ENCODE assay signal across 16 mouse cellular contexts in the genomic region with DNA sequence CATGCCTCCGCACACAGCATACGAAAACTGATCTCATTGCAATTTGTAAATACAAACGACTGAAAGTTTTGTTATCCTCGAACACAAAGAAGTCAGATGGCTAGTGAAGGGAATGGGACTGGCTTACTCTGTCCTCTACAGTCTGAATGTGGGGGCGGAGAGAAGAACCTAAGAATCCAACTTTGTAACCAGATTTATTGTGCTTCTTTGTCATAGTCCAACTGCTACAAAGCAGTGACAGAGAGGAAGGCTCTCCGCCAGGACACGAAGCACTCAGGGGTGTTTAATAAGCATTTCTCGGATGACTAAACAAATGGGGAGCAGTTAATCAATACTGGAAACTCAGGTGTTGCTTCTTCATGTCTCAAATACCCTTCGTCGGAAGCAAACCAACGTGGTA.
"Had no signal": no experiment of that assay in that cellular context is flagged by ENCODE, and none has a peak within 500 bp of the region (broad histone marks: within the 10 kb centered on the region; RNA-seq: fewer than 3 reads in every experiment).

No protein-coding gene starts in this region.

- H3K4me3 ChIP-seq: kidney, embryonic 15.5 days; liver, embryonic 13.5 days; lung, embryonic 15.5 days; megakaryocyte, embryonic 14.5 days; midbrain, embryonic 15.5 days had no signal

- ATAC-seq: intestine, embryonic 16.5 days; liver, postnatal 0 days; midbrain, embryonic 15.5 days had no signal

- H3K36me3 ChIP-seq: kidney, embryonic 15.5 days; lung, embryonic 15.5 days; midbrain, embryonic 15.5 days had no signal

- H3K27me3 ChIP-seq: kidney, embryonic 15.5 days; liver, embryonic 13.5 days; lung, embryonic 15.5 days; megakaryocyte, embryonic 14.5 days; midbrain, embryonic 15.5 days had no signal

- DNase-seq: kidney, adult 2 months; kidney, postnatal 36 days; left cerebral cortex, postnatal 4 days; liver, embryonic 13.5 days; liver, postnatal 0 days; lung, postnatal 14 days; right cerebral cortex, adult 18-20 months; right cerebral cortex, postnatal 25 days; thymus, postnatal 36 days had no signal

- H3K9ac ChIP-seq: kidney, embryonic 15.5 days; liver, embryonic 13.5 days; liver, postnatal 0 days; lung, embryonic 15.5 days; midbrain, embryonic 15.5 days had no signal

- H3K27ac ChIP-seq: kidney, embryonic 15.5 days; liver, embryonic 13.5 days; lung, embryonic 15.5 days; macrophage; midbrain, embryonic 15.5 days had no signal

- H3K4me2 ChIP-seq: kidney, embryonic 15.5 days; liver, embryonic 13.5 days; lung, embryonic 15.5 days; midbrain, embryonic 11.5 days; midbrain, embryonic 15.5 days had no signal

- H3K9me3 ChIP-seq: kidney, embryonic 15.5 days; liver, embryonic 13.5 days; lung, embryonic 15.5 days; megakaryocyte, embryonic 14.5 days; midbrain, embryonic 15.5 days had no signal
